Mouse (Mus musculus) erythroblast, embryonic 14.5 days (primary cell): Measurements from ENCODE around the gene Mns1. TPM values are rescaled to one million over a fixed set of nuclear protein-coding genes. Genes with fewer than 3 reads are reported as not detected.
A peak's percentile ranks its signal among the peaks of the same experiment; 100 is the strongest.

ENCODE experiments used
- H3K27me3 ChIP-seq: 2 replicates; pipeline ENCODE4 v1.6.1; 2012; ENCODE audit warnings: inconsistent platforms; ENCODE audit not compliant: control insufficient read depth
- H3K36me3 ChIP-seq: 2 replicates; pipeline ENCODE4 v1.6.1; 2012; ENCODE audit warnings: mild to moderate bottlenecking, inconsistent platforms; ENCODE audit not compliant: control insufficient read depth
- H3K4me1 ChIP-seq: 2 replicates; pipeline ENCODE4 v1.6.1; 2012; ENCODE audit warnings: inconsistent platforms; ENCODE audit not compliant: control insufficient read depth
- H3K4me3 ChIP-seq: replicated peaks from 2 replicates; pipeline ENCODE3; 2012; ENCODE audit warnings: moderate library complexity, mild to moderate bottlenecking, inconsistent platforms
- H3K9me3 ChIP-seq: 2 replicates; pipeline ENCODE4 v1.6.1; 2012; ENCODE audit warnings: low read length, inconsistent platforms, mixed read lengths; ENCODE audit not compliant: control insufficient read depth
- GATA1 ChIP-seq: IDR thresholded peaks from 2 replicates; pipeline ENCODE4 v1.6.1; 2012; ENCODE audit warnings: low read length, inconsistent platforms, mixed read lengths
- TAL1 ChIP-seq: IDR thresholded peaks from 3 replicates; pipeline ENCODE4 v1.6.1; 2012; ENCODE audit warnings: low read length, inconsistent platforms, mixed read lengths
- polyA plus RNA-seq: library from polyadenylated mRNA; stranded (reverse); fragments of >175 nt; gene quantifications from 2 replicates; pipeline ENCODE4 v1.2.3, GENCODE M21; 2012

Gene Mns1
- polyA plus RNA-seq, 1 experiment = 3.3 TPM

GRCm38 (mm10) chr9:72488523-72488922 lies 50.7 kb downstream of the Mns1 start:
- TF ChIP-seq GATA1 (no peak), TAL1 (no peak)
- H3K4me3 ChIP-seq = no peak overlapping the region

GRCm38 (mm10) chr9:72489131-72489530 lies 51.3 kb downstream of the Mns1 start:
- H3K36me3 ChIP-seq = peaks cover 17% of the 10 kb centered on the region
- no peak for TF ChIP-seq TAL1
- no peak for TF ChIP-seq GATA1
- H3K9me3 ChIP-seq = no peaks in the 10 kb centered on the region
- H3K27me3 ChIP-seq = no peaks in the 10 kb centered on the region
- H3K4me1 ChIP-seq = peaks cover 39% of the 10 kb centered on the region
- no peak overlapping the region for H3K4me3 ChIP-seq

More at GRCm38 (mm10) chr9:72488523-72488922, 50.7 kb downstream of the Mns1 start:
- H3K27me3 ChIP-seq = no peaks in the 10 kb centered on the region
- peaks cover 39% of the 10 kb centered on the region for H3K4me1 ChIP-seq
- H3K9me3 ChIP-seq = no peaks in the 10 kb centered on the region
- peaks cover 21% of the 10 kb centered on the region for H3K36me3 ChIP-seq

GRCm38 (mm10) chr9:72491559-72492193 lies 53.9 kb downstream of the Mns1 start:
- H3K36me3 ChIP-seq = peaks cover 9% of the 10 kb centered on the region
- H3K9me3 ChIP-seq = no peaks in the 10 kb centered on the region
- no peaks in the 10 kb centered on the region for H3K27me3 ChIP-seq
- peak overlapping the region; percentile 94 for H3K4me3 ChIP-seq
- peaks cover 39% of the 10 kb centered on the region for H3K4me1 ChIP-seq
- TF ChIP-seq TAL1 (no peak), GATA1 (no peak)

- TF ChIP-seq GATA1 (no peak), TAL1 (no peak)
- Histone ChIP-seq H3K4me3 (peak within 1 kb of the TSS; percentile 94), H3K27me3 (no peaks in the 10 kb centered on the region), H3K9me3 (no peaks in the 10 kb centered on the region), H3K4me1 (peaks cover 39% of the 10 kb centered on the region), H3K36me3 (peaks cover 4% of the 10 kb centered on the region)
Measured at GRCm38 (mm10) chr9:72492194-72492565, 54.4 kb downstream of the Mns1 start, which contains the start of gene Tex9. TSS of gene Tex9 (minus strand) at chr9:72492212.

- Histone ChIP-seq H3K9me3 (no peaks in the 10 kb centered on the region), H3K4me1 (peaks cover 34% of the 10 kb centered on the region), H3K4me3 (no peak overlapping the region), H3K27me3 (peaks cover 2% of the 10 kb centered on the region; the same call in 1 of the 2 replicates), H3K36me3 (no peaks in the 10 kb centered on the region)
- TF ChIP-seq GATA1 = no peak
- TF ChIP-seq TAL1 = no peak
Measured at GRCm38 (mm10) chr9:72493465-72493864, 55.7 kb downstream of the Mns1 start.

GRCm38 (mm10) chr9:72493984-72494685 lies 56.3 kb downstream of the Mns1 start:
- Histone ChIP-seq H3K27me3 (peaks cover 2% of the 10 kb centered on the region; the same call in 1 of the 2 replicates), H3K36me3 (no peaks in the 10 kb centered on the region)
- TF ChIP-seq TAL1 = no peak

GRCm38 (mm10) chr9:72496691-72497090 lies 58.9 kb downstream of the Mns1 start:
- Histone ChIP-seq H3K36me3 (no peaks in the 10 kb centered on the region), H3K4me3 (no peak overlapping the region), H3K4me1 (peaks cover 8% of the 10 kb centered on the region), H3K9me3 (no peaks in the 10 kb centered on the region), H3K27me3 (peaks cover 2% of the 10 kb centered on the region; the same call in 1 of the 2 replicates)
- TF ChIP-seq GATA1 (no peak), TAL1 (no peak)

More at GRCm38 (mm10) chr9:72493984-72494685, 56.3 kb downstream of the Mns1 start:
- Histone ChIP-seq H3K4me3 (no peak overlapping the region), H3K9me3 (no peaks in the 10 kb centered on the region), H3K4me1 (peaks cover 27% of the 10 kb centered on the region)

- no peaks in the 10 kb centered on the region for H3K9me3 ChIP-seq
Measured at GRCm38 (mm10) chr9:72497171-72497570, 59.4 kb downstream of the Mns1 start.

More at GRCm38 (mm10) chr9:72497171-72497570, 59.4 kb downstream of the Mns1 start:
- Histone ChIP-seq H3K4me1 (peaks cover 3% of the 10 kb centered on the region), H3K36me3 (no peaks in the 10 kb centered on the region), H3K27me3 (peaks cover 2% of the 10 kb centered on the region; the same call in 1 of the 2 replicates), H3K4me3 (no peak overlapping the region)
- no peak for TF ChIP-seq TAL1
- no peak for TF ChIP-seq GATA1

Other genes starting within 250 kb of the Mns1 start
- gene Zfp280d, start 163.2 kb upstream of the Mns1 start, polyA plus RNA-seq = 0.28 and 0.72 TPM in 2 replicates
- 0.08 and 0.13 TPM in 2 replicates for gene Tex9, start 54.2 kb downstream of the Mns1 start, polyA plus RNA-seq
- 0.05 and 0.07 TPM in 2 replicates for gene Rfx7, start 94.2 kb downstream of the Mns1 start, polyA plus RNA-seq
- 1.3 and 1.8 TPM in 2 replicates for gene Nedd4, start 224.3 kb downstream of the Mns1 start, polyA plus RNA-seq